Mouse (Mus musculus) myocyte (in vitro differentiated cells): ENCODE results near the gene Scp2.

Source experiments
- CEBPB ChIP-seq: IDR thresholded peaks from 2 replicates; pipeline ENCODE4 v1.6.1; 2011; ENCODE audit warnings: mild to moderate bottlenecking, moderate library complexity; ENCODE audit not compliant: poor library complexity, insufficient read depth, severe bottlenecking
- E2F4 ChIP-seq: IDR thresholded peaks from one replicate; pipeline ENCODE4 v1.6.1; 2011; ENCODE audit warnings: mild to moderate bottlenecking, control low read depth, moderate library complexity; ENCODE audit not compliant: insufficient read depth
- MAX ChIP-seq: IDR thresholded peaks from one replicate; pipeline ENCODE4 v1.6.1; 2011; ENCODE audit warnings: low read depth, mild to moderate bottlenecking, control low read depth
- MYOD1 ChIP-seq, 3 experiments: IDR thresholded peaks; one replicate each; pipeline ENCODE4 v1.6.1; 2011; ENCODE audit warnings: control low read depth in 2 of 3, low read depth in 2 of 3, mild to moderate bottlenecking in 2 of 3, moderate library complexity in 1 of 3; ENCODE audit not compliant: insufficient read length in 2 of 3, control insufficient read depth in 1 of 3
- POLR2A ChIP-seq: IDR thresholded peaks from one replicate; pipeline ENCODE4 v1.6.1; 2011; ENCODE audit warnings: low read depth, mild to moderate bottlenecking, control low read depth, moderate library complexity; ENCODE audit not compliant: insufficient read length
- TCF12 ChIP-seq: IDR thresholded peaks from one replicate; pipeline ENCODE4 v1.6.1; 2011; ENCODE audit warnings: mild to moderate bottlenecking, control low read depth; ENCODE audit not compliant: poor library complexity, insufficient read depth, severe bottlenecking
- TCF3 ChIP-seq: IDR thresholded peaks from one replicate; pipeline ENCODE4 v1.6.1; 2011; ENCODE audit warnings: low read depth, control low read depth; ENCODE audit not compliant: insufficient read length
- USF1 ChIP-seq: IDR thresholded peaks from one replicate; pipeline ENCODE4 v1.6.1; 2011; ENCODE audit warnings: low read depth, mild to moderate bottlenecking, control low read depth, moderate library complexity

- TF ChIP-seq POLR2A = no peak
- TF ChIP-seq E2F4 = no peak
- no peak for TF ChIP-seq TCF12
- TF ChIP-seq MYOD1 (IDR thresholded peaks at IDR 0.05; ENCODE audit: control insufficient read depth in 1 of 3, insufficient read length in 2 of 3, low read depth in 2 of 3) = no peak
- TF ChIP-seq USF1 = no peak
- TF ChIP-seq TCF3 = no peak
- no peak for TF ChIP-seq MAX
- TF ChIP-seq CEBPB = no peak
Measured at GRCm38 (mm10) chr4:107999380-107999779, 145.4 kb downstream of the Scp2 start.
